In genomic region chr8:114878449-114879276, GRCm38 (mm10) we compare ENCODE assay signal across 14 mouse cellular contexts.
DNase-seq lines count a peak whose midpoint lies in the region; ATAC-seq and TF ChIP-seq lines count a peak whose summit lies in the region.
"Had no signal": no experiment of that assay in that cellular context is flagged by ENCODE, and none has a peak within 500 bp of the region (broad histone marks: within the 10 kb centered on the region; RNA-seq: fewer than 3 reads in every experiment).

No protein-coding gene starts in this region.

- H3K27ac ChIP-seq in embryonic facial prominence, embryonic 10.5 days (replicated peaks) = peak overlapping the region; percentile 40
- H3K27ac ChIP-seq in liver, embryonic 16.5 days (ENCODE audit: low read length) = peak overlapping the region; percentile 89
- H3K27ac ChIP-seq in layer of hippocampus, adult 2 months = no peak overlapping the region
- H3K27ac ChIP-seq in hindbrain, embryonic 11.5 days (ENCODE audit: low read depth, low read length) = no peak overlapping the region
- H3K27ac ChIP-seq: neural tube, embryonic 13.5 days had no signal

- peak overlapping the region; percentile 55 for H3K4me2 ChIP-seq in liver, embryonic 16.5 days (ENCODE audit: low read depth, low read length)
- no peak overlapping the region for H3K4me2 ChIP-seq in hindbrain, embryonic 11.5 days (replicated peaks; ENCODE audit: low read depth, low read length)
- H3K4me2 ChIP-seq: neural tube, embryonic 13.5 days had no signal

- H3K9me3 ChIP-seq in megakaryocyte, embryonic 14.5 days = no peaks in the 10 kb centered on the region
- no peaks in the 10 kb centered on the region for H3K9me3 ChIP-seq in embryonic facial prominence, embryonic 10.5 days
- H3K9me3 ChIP-seq in liver, embryonic 16.5 days (replicated peaks; ENCODE audit: control insufficient read depth, low read length) = no peaks in the 10 kb centered on the region
- H3K9me3 ChIP-seq in hindbrain, embryonic 11.5 days (ENCODE audit: control insufficient read depth, low read length) = no peaks in the 10 kb centered on the region
- H3K9me3 ChIP-seq: neural tube, embryonic 13.5 days had no signal

- no peak for TF ChIP-seq CTCF in layer of hippocampus, adult 2 months (conservative IDR thresholded peaks at IDR 0.05)

- H3K36me3 ChIP-seq in megakaryocyte, embryonic 14.5 days (replicated peaks; ENCODE audit: low read length) = no peaks in the 10 kb centered on the region
- no peaks in the 10 kb centered on the region for H3K36me3 ChIP-seq in embryonic facial prominence, embryonic 10.5 days (replicated peaks)
- H3K36me3 ChIP-seq in liver, embryonic 16.5 days (ENCODE audit: control insufficient read depth, insufficient read depth) = no peaks in the 10 kb centered on the region
- no peaks in the 10 kb centered on the region for H3K36me3 ChIP-seq in hindbrain, embryonic 11.5 days (ENCODE audit: control insufficient read depth, insufficient read depth, low read length)
- H3K36me3 ChIP-seq: neural tube, embryonic 13.5 days had no signal

- peak overlapping the region; percentile 71 for H3K4me3 ChIP-seq in megakaryocyte, embryonic 14.5 days (replicated peaks)
- no peak overlapping the region for H3K4me3 ChIP-seq in embryonic facial prominence, embryonic 10.5 days
- peak overlapping the region; percentile 2; the same call in 1 of the 2 replicates for H3K4me3 ChIP-seq in liver, embryonic 16.5 days (ENCODE audit: low read depth, low read length)
- H3K4me3 ChIP-seq in layer of hippocampus, adult 2 months = no peak overlapping the region
- no peak overlapping the region for H3K4me3 ChIP-seq in hindbrain, embryonic 11.5 days (ENCODE audit: low read depth, low read length)
- H3K4me3 ChIP-seq: neural tube, embryonic 13.5 days had no signal

- H3K4me1 ChIP-seq in megakaryocyte, embryonic 14.5 days = peaks cover 65% of the 10 kb centered on the region
- peaks cover 75% of the 10 kb centered on the region for H3K4me1 ChIP-seq in embryonic facial prominence, embryonic 10.5 days
- peaks cover 61% of the 10 kb centered on the region for H3K4me1 ChIP-seq in liver, embryonic 16.5 days (ENCODE audit: control insufficient read depth, low read depth, low read length)
- peaks cover 8% of the 10 kb centered on the region for H3K4me1 ChIP-seq in hindbrain, embryonic 11.5 days (replicated peaks; ENCODE audit: control insufficient read depth, insufficient read depth, low read length)

- 75% methylated on average over 14 of the region's 14 CpGs for WGBS in embryonic facial prominence, embryonic 10.5 days
- 28% methylated on average over 14 of the region's 14 CpGs for WGBS in liver, embryonic 16.5 days (ENCODE audit: insufficient replicate concordance)
- WGBS in hindbrain, embryonic 11.5 days = 66% methylated on average over 14 of the region's 14 CpGs

- no peaks in the 10 kb centered on the region for H3K27me3 ChIP-seq in megakaryocyte, embryonic 14.5 days (replicated peaks)
- H3K27me3 ChIP-seq in embryonic facial prominence, embryonic 10.5 days (replicated peaks; ENCODE audit: low read depth, poor library complexity, severe bottlenecking) = peaks cover 53% of the 10 kb centered on the region
- H3K27me3 ChIP-seq in liver, embryonic 16.5 days (ENCODE audit: control insufficient read depth, insufficient read depth, low read depth, low read length) = no peaks in the 10 kb centered on the region
- no peaks in the 10 kb centered on the region for H3K27me3 ChIP-seq in hindbrain, embryonic 11.5 days (ENCODE audit: control insufficient read depth, insufficient read depth, low read length)

- no peak for DNase-seq in embryonic facial prominence, embryonic 10.5 days (ENCODE audit: low spot score)
- peak; percentile 52 to 55 for DNase-seq in thymus, postnatal 36 days
- DNase-seq in layer of hippocampus, adult 2 months (ENCODE audit: low spot score in 2 of 2) = no peak
- DNase-seq in hindbrain, embryonic 11.5 days (ENCODE audit: low spot score) = no peak
- DNase-seq in cerebellum, adult 9-10 months = no peak
- DNase-seq: cerebellum, postnatal 36 days; kidney, postnatal 36 days; lung, adult 2 months; midbrain, embryonic 14.5 days; right cerebral cortex, adult 18-20 months had no signal

- H3K9ac ChIP-seq in liver, embryonic 16.5 days (ENCODE audit: low read depth, low read length) = peak overlapping the region; percentile 44; the same call in 1 of the 2 replicates
- H3K9ac ChIP-seq in hindbrain, embryonic 11.5 days (ENCODE audit: low read depth, low read length) = no peak overlapping the region
- H3K9ac ChIP-seq: neural tube, embryonic 13.5 days had no signal

- no peak for ATAC-seq in megakaryocyte, adult 5-6 weeks (ENCODE audit: poor library complexity, severe bottlenecking)
- peak; percentile 65 for ATAC-seq in liver, embryonic 16.5 days (ENCODE audit: low read depth)
- no peak for ATAC-seq in hindbrain, embryonic 11.5 days (ENCODE audit: low FRiP score)

Comparison
In these comparisons a context has a peak if more than half of its experiments do, and no peak if none do; other contexts are left out.
1. H3K4me3 ChIP-seq: peak in megakaryocyte, embryonic 14.5 days (single experiment) and liver, embryonic 16.5 days (single experiment); none in embryonic facial prominence, embryonic 10.5 days (single experiment), layer of hippocampus, adult 2 months (single experiment) and hindbrain, embryonic 11.5 days (single experiment).
2. DNase-seq: peak in thymus, postnatal 36 days (2 of 2); none in embryonic facial prominence, embryonic 10.5 days (single experiment), layer of hippocampus, adult 2 months (0 of 2), hindbrain, embryonic 11.5 days (single experiment) and cerebellum, adult 9-10 months (single experiment).
3. H3K27ac ChIP-seq: peak in embryonic facial prominence, embryonic 10.5 days (single experiment) and liver, embryonic 16.5 days (single experiment); none in layer of hippocampus, adult 2 months (single experiment) and hindbrain, embryonic 11.5 days (single experiment).